Mouse (Mus musculus) CH12.LX (cell line): ENCODE measurements at regions not wholly inside any gene's neighbourhood (a gene's known extent, or its start where the extent isn't known, plus 50 kb on each side); places are given as distances from the start of the nearest gene placed in this dataset.

Experiments
- CTCF ChIP-seq, 2 experiments: IDR thresholded peaks in 1 of 2; conservative IDR thresholded peaks in 1 of 2; 2 replicates each; pipeline ENCODE4 v1.5.1; 2011 to 2012; ENCODE audit warnings: low read depth in 2 of 2, low read length in 2 of 2, improper control_type of control experiment in 1 of 2, inconsistent platforms in 1 of 2, mild to moderate bottlenecking in 1 of 2, moderate library complexity in 1 of 2
- E2F4 ChIP-seq: IDR thresholded peaks from 2 replicates; pipeline ENCODE4 v1.6.1; 2011; ENCODE audit warnings: low read depth, low read length, improper control_type of control experiment; ENCODE audit not compliant: insufficient replicate concordance
- ELF1 ChIP-seq: IDR thresholded peaks from 2 replicates; pipeline ENCODE4 v1.6.1; 2014; ENCODE audit warnings: low read depth, mild to moderate bottlenecking, inconsistent platforms, low read length, improper control_type of control experiment
- EP300 ChIP-seq: IDR thresholded peaks from 2 replicates; pipeline ENCODE4 v1.6.1; 2011; ENCODE audit warnings: low read length, improper control_type of control experiment
- HCFC1 ChIP-seq: IDR thresholded peaks from 2 replicates; pipeline ENCODE4 v1.6.1; 2012; ENCODE audit warnings: low read depth, mild to moderate bottlenecking, inconsistent platforms, low read length, improper control_type of control experiment
- MAX ChIP-seq: IDR thresholded peaks from 2 replicates; pipeline ENCODE4 v1.6.1; 2011; ENCODE audit warnings: low read length, improper control_type of control experiment
- NELFE ChIP-seq: IDR thresholded peaks from 2 replicates; pipeline ENCODE4 v1.6.1; 2011; ENCODE audit warnings: low read depth, low read length, improper control_type of control experiment
- POLR2A ChIP-seq: IDR thresholded peaks from 2 replicates; pipeline ENCODE4 v1.6.1; 2011; ENCODE audit warnings: low read depth, mild to moderate bottlenecking, improper control_type of control experiment, low read length
- POLR2AphosphoS2 ChIP-seq: IDR thresholded peaks from 2 replicates; pipeline ENCODE4 v1.6.1; 2011; ENCODE audit warnings: low read depth, low read length, improper control_type of control experiment
- RCOR1 ChIP-seq: conservative IDR thresholded peaks from 2 replicates; pipeline ENCODE4 v1.6.1; 2012; ENCODE audit warnings: low read depth, mild to moderate bottlenecking, inconsistent platforms, low read length, improper control_type of control experiment
- USF1 ChIP-seq: IDR thresholded peaks from 2 replicates; pipeline ENCODE4 v1.6.1; 2014; ENCODE audit warnings: low read depth, mild to moderate bottlenecking, inconsistent platforms, low read length, improper control_type of control experiment
- ZKSCAN1 ChIP-seq: IDR thresholded peaks from 2 replicates; pipeline ENCODE4 v1.6.1; 2012; ENCODE audit warnings: low read depth, inconsistent platforms, low read length, improper control_type of control experiment, borderline replicate concordance

DNA sequence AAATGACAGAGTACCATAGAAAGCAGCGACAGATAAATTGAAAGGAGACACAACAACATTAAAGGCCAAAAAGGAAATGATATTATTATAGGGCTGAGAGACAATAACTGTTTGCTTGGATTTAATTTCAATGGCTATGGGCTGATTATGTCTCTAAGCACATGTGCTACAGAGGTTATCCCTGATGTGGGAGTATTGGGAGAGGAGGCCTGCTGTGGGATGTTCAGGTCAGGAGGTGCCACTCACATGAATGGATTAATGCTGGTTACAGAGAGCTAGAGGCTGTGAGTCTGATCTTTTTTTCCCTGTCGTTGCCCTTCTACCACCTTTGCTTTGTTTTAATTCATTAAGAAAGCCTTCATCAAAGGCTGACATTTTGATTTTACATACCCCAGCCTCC, 140.8 kb upstream of the Fundc1 start:
- TF ChIP-seq EP300 (no peak), POLR2A (no peak), USF1 (no peak), CTCF (conservative IDR thresholded peaks at IDR 0.05 in 1 of 2, IDR thresholded peaks at IDR 0.05 in 1 of 2; ENCODE audit: low read depth in 2 of 2, low read length in 2 of 2) (no peak), POLR2AphosphoS2 (no peak), MAX (no peak), NELFE (no peak), ELF1 (no peak), HCFC1 (no peak), ZKSCAN1 (no peak), RCOR1 (no peak), E2F4 (no peak)
